ENCODE assay signal across 14 mouse cellular contexts in the genomic region with DNA sequence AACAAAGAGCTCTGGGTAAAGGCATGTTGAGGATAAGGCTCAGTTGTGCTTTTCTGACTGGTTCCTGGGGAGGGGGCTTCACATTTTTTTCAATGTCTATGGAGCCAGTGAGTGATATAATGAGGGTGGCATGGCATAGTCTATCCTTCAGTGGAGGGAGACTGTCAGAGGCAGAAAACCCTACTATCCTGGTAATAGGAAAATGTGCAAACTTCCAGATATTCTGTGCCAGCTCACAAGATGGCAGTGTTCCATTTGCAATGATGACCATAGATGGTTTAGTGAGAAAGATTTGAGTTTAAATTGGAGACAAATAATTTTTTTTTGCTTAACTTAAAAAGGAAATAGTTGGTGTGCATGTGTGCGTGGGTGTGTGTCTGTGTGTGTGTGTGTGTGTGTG.
DNase-seq lines count a peak whose midpoint lies in the region; ATAC-seq and TF ChIP-seq lines count a peak whose summit lies in the region.
"Had no signal": no experiment of that assay in that cellular context is flagged by ENCODE, and none has a peak within 500 bp of the region (broad histone marks: within the 10 kb centered on the region; RNA-seq: fewer than 3 reads in every experiment).

No protein-coding gene starts in this region.

- WGBS in midbrain, embryonic 16.5 days: 88% methylated on average over 1 of the region's 1 CpGs
- 91% methylated on average over 1 of the region's 1 CpGs for WGBS in midbrain, embryonic 10.5 days
- 74% methylated on average over 1 of the region's 1 CpGs for WGBS in midbrain, postnatal 0 days

- no peak for DNase-seq in frontal cortex, postnatal 14 days (ENCODE audit: low spot score in 2 of 2)
- peak in 1 of 2 experiments; percentile 14 for DNase-seq in layer of hippocampus, adult 2 months (ENCODE audit: low spot score in 2 of 2)
- DNase-seq in layer of hippocampus, postnatal 36 days: no peak
- no peak for DNase-seq in midbrain, embryonic 10.5 days (ENCODE audit: low spot score)
- peak; percentile 53 for DNase-seq in midbrain, postnatal 0 days (ENCODE audit: low spot score)
- no peak for DNase-seq in cerebellum, adult 18-20 months
- DNase-seq: B cell, adult 2 months; cerebellum, adult 11 months; cerebellum, postnatal 36 days; heart, adult 2 months had no signal

- peak; percentile 64 for ATAC-seq in frontal cortex, adult (ENCODE audit: low TSS enrichment)
- 0 out of 2 replicates have a peak, but pooled peaks have one; percentile 54 for ATAC-seq in midbrain, embryonic 16.5 days
- ATAC-seq in midbrain, postnatal 0 days (ENCODE audit: low FRiP score): no peak

- TF ChIP-seq CTCF in layer of hippocampus, adult 2 months (conservative IDR thresholded peaks at IDR 0.05): peak; percentile 62
- TF ChIP-seq CTCF in midbrain, postnatal 0 days (IDR thresholded peaks at IDR 0.05): peak; percentile 71

- no peaks in the 10 kb centered on the region for H3K27me3 ChIP-seq in midbrain, embryonic 16.5 days (ENCODE audit: control insufficient read depth, insufficient read depth, low read depth, low read length)
- no peaks in the 10 kb centered on the region for H3K27me3 ChIP-seq in midbrain, embryonic 10.5 days (ENCODE audit: low read depth, poor library complexity, severe bottlenecking)
- no peaks in the 10 kb centered on the region for H3K27me3 ChIP-seq in midbrain, postnatal 0 days (ENCODE audit: insufficient read depth, low read length)
- H3K27me3 ChIP-seq: kidney, embryonic 15.5 days had no signal

- no peak overlapping the region for H3K27ac ChIP-seq in layer of hippocampus, adult 2 months
- no peak overlapping the region for H3K27ac ChIP-seq in midbrain, embryonic 16.5 days (ENCODE audit: low read length)
- H3K27ac ChIP-seq in midbrain, embryonic 10.5 days (replicated peaks): no peak overlapping the region
- no peak overlapping the region for H3K27ac ChIP-seq in midbrain, postnatal 0 days (ENCODE audit: low read depth, low read length)
- H3K27ac ChIP-seq: heart, adult 2 months; kidney, embryonic 15.5 days had no signal

- H3K9me3 ChIP-seq in midbrain, embryonic 16.5 days (replicated peaks; ENCODE audit: control insufficient read depth, low read length, poor library complexity, severe bottlenecking): no peaks in the 10 kb centered on the region
- H3K9me3 ChIP-seq in midbrain, embryonic 10.5 days (replicated peaks): no peaks in the 10 kb centered on the region
- H3K9me3 ChIP-seq in midbrain, postnatal 0 days (ENCODE audit: low read length): no peaks in the 10 kb centered on the region
- H3K9me3 ChIP-seq: kidney, embryonic 15.5 days had no signal

- no peak overlapping the region for H3K4me3 ChIP-seq in layer of hippocampus, adult 2 months
- no peak overlapping the region for H3K4me3 ChIP-seq in midbrain, embryonic 16.5 days (ENCODE audit: low read depth, low read length)
- no peak overlapping the region for H3K4me3 ChIP-seq in midbrain, embryonic 10.5 days
- no peak overlapping the region for H3K4me3 ChIP-seq in midbrain, postnatal 0 days (ENCODE audit: low read depth, low read length)
- H3K4me3 ChIP-seq: heart, adult 2 months; kidney, embryonic 15.5 days; myocyte had no signal

- H3K36me3 ChIP-seq in midbrain, embryonic 16.5 days (ENCODE audit: control insufficient read depth, insufficient read depth, low read length): no peaks in the 10 kb centered on the region
- H3K36me3 ChIP-seq in midbrain, embryonic 10.5 days: no peaks in the 10 kb centered on the region
- H3K36me3 ChIP-seq in midbrain, postnatal 0 days (ENCODE audit: insufficient read depth, low read length): no peaks in the 10 kb centered on the region
- H3K36me3 ChIP-seq: kidney, embryonic 15.5 days had no signal

- no peaks in the 10 kb centered on the region for H3K4me1 ChIP-seq in midbrain, embryonic 16.5 days (ENCODE audit: control insufficient read depth, insufficient read depth, low read length)
- H3K4me1 ChIP-seq in midbrain, embryonic 10.5 days: no peaks in the 10 kb centered on the region
- no peaks in the 10 kb centered on the region for H3K4me1 ChIP-seq in midbrain, postnatal 0 days (ENCODE audit: insufficient read depth, low read length)
- H3K4me1 ChIP-seq: kidney, embryonic 15.5 days had no signal

- no peak overlapping the region for H3K9ac ChIP-seq in midbrain, embryonic 16.5 days (ENCODE audit: low read depth, low read length)
- H3K9ac ChIP-seq in midbrain, postnatal 0 days (replicated peaks; ENCODE audit: low read length, poor library complexity, severe bottlenecking): no peak overlapping the region
- H3K9ac ChIP-seq: kidney, embryonic 15.5 days had no signal

- no peak overlapping the region for H3K4me2 ChIP-seq in midbrain, embryonic 16.5 days (ENCODE audit: low read length)
- no peak overlapping the region for H3K4me2 ChIP-seq in midbrain, postnatal 0 days (ENCODE audit: low read depth, low read length, poor library complexity, severe bottlenecking)
- H3K4me2 ChIP-seq: kidney, embryonic 15.5 days had no signal
